Mouse (Mus musculus) erythroblast, embryonic 14.5 days (primary cell): ENCODE measurements around the gene Arhgap44.

Source experiments
- GATA1 ChIP-seq: IDR thresholded peaks from 2 replicates; pipeline ENCODE4 v1.6.1; 2012; ENCODE audit warnings: low read length, inconsistent platforms, mixed read lengths
- TAL1 ChIP-seq: IDR thresholded peaks from 3 replicates; pipeline ENCODE4 v1.6.1; 2012; ENCODE audit warnings: low read length, inconsistent platforms, mixed read lengths

DNA sequence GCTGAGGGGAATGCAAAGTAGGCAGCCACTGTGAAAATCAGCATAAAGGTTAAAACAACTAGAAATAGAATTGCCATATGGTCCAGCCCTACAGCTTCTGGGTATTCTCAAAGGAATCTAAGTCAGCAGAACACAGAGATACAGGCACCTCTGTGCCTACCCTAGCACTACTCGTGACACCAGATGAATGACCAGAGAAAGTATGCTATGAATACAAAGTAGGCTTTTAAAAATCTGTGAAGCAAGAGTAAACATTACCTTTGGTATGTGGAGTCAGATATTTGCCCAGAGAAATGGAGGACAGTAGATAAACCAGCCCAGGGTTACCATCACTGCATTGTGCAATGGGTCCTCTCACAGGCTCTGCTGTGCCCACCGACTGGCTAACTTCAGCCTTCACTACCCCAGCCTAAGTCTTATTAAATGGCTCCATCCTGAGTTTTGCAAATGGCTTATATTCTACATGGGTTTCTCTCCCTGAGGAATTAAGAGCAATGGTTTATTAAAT is 25.6 kb downstream of the Arhgap44 start:
- TF ChIP-seq TAL1 (no peak), GATA1 (no peak)
